Mouse (Mus musculus): ENCODE results near the gene Gnb1l. TPM values are rescaled to one million over a fixed set of nuclear protein-coding genes. Genes with fewer than 3 reads are reported as not detected.

Gnb1l gene
- 7.7 and 12.0 TPM in 2 replicates for polyA plus RNA-seq (2012)

DNA sequence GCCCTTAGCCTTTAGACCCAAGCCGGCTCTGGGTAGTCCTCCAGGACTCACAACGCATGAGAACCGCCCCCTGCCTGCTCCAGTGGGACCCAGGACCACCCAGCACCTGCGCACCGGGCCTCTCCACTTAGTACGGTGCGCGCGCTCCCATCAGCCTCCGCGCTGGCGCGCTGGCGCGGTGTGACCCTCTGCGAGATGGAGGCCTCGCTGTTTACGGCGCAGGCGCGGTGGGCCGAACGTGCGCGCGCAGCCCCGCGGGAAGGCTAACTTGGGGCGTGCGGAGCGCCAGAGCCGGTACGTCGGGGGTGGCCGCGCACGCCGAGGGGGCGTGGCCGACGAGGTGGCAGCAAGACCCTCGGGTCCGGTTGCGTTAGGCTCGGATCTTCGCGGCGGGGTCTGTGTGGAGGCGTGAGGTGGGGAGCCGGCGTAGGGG lies at the start of gene Gnb1l, which contains the start of gene Rtl10:
TSS of gene Gnb1l (plus strand) at position 156 of the 433 bp plus-strand sequence.
TSS of gene Rtl10 (plus strand) at position 344 of the 433 bp plus-strand sequence.
- no peak for TF ChIP-seq GATA1 (IDR thresholded peaks at IDR 0.05; ENCODE audit: low read length)

DNA sequence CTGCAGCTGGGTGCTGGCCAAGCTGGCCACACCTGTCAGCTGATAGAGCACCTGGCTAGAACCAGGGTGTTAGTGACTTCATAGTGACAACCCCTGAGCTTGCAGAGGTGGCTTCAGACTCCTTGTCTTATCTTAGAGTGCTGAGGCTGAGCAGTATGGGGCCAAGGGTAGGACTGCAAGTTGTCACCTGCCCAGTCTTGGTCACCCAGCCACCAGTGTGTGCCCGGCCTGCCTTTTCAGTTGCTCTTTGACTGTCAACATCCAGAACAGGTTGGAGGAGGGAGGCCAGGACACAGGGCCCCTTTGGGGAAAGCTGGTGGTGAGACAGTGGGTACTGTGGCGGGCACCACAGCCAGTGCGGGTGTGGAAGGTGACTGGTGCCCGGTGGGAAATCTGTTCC lies 49.5 kb upstream of the Gnb1l start:
- no peak for TF ChIP-seq GATA1 (IDR thresholded peaks at IDR 0.05; ENCODE audit: low read length)

DNA sequence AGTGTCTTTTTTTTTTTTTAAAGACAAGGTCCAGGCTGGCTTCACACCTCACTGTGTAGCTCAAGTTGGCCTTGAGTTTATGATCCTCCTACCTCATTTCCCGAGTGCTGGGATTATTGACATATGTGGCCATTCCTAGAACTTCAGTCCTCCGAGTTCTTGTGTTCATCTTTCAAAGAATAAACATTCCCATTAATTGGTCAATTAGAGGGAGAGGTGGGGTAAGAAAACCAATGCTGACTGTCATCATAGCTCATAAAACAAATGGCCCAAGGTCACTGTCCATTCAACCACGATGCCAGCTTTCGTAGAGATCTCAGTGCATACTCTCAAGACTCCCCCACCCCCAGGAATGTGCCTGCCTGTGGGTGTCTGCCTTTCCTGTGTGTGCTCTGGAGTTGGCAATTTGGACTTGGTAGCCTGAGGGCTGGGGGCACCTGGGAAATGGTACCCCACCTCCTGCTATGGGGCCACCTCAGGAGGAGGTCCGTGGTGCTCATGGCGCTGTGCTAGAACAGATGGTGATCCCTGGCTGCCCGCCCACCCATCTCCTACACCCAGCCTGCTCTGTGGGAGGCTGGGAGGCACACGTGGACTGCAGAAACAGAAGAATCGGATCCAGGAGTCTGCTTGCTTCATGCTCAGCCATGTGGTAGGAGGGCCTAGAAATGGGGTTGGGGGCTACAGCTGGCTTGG lies 46.9 kb upstream of the Gnb1l start:
- TF ChIP-seq GATA1 (IDR thresholded peaks at IDR 0.05; ENCODE audit: low read length): no peak

DNA sequence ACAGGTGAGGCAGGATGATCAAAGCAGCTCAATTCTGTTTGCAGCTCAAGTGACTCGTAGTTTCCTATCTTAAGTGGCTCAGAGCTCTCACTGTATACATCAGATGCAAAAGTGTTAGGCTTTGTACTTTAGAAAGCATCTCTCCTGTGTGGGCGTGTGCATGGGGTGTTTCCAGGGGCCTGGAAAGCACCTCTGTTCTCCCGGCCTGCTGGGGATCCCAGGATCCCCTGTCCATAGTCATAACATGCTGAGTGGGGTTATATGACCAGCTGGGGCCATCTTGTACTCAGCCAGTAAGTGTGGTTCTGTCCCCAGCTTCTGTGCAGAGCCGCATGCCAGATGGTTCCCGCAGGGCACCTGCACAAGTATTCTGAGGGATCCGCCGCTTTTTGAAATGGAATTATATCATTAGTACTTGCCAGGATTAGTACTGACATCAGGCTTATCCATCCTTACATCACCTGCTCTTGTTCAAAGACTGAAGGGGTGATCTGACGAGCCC lies 46.1 kb upstream of the Gnb1l start:
- TF ChIP-seq GATA1 (IDR thresholded peaks at IDR 0.05; ENCODE audit: low read length): no peak

DNA sequence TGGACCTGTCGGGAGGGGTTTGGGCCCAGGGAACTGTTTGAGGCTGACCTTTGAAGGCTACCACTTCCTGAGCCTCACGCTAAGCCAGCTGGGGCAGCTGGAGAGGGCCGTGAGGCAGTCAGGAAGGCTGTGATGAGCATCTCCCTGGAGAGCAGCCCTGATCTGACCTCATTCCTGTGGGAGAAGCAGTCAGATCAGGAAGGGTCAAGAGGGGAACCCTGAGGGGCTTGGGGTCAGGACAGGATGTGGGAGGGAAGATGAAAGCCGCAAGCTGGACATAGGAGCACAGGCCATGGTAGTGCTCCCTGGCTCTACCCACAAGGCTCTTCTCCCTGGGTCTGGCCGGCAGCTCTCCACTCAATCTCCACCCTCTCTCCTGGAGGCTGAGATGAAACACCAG lies 44.7 kb upstream of the Gnb1l start:
- TF ChIP-seq GATA1 (IDR thresholded peaks at IDR 0.05; ENCODE audit: low read length): no peak

DNA sequence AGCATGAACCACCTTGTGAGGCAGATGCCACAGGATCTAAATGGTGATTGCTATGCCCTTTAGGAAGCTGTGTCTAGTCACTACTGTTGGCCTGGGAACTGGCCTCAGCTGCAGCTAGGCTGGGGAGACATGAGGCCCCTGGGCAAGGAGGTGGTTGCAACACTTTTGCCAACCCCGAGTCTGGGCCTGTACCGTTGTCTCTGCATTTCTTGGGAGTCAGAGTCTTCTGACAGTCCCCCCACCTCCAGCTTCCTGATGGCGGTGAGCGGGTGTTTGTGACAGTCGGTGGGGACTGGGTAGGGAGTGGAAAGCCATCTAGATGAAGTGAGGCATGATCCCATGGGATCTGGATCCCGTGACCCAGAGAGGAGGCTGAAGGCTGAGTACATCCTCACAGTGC lies 43.1 kb upstream of the Gnb1l start:
- no peak for TF ChIP-seq GATA1 (IDR thresholded peaks at IDR 0.05; ENCODE audit: low read length)

DNA sequence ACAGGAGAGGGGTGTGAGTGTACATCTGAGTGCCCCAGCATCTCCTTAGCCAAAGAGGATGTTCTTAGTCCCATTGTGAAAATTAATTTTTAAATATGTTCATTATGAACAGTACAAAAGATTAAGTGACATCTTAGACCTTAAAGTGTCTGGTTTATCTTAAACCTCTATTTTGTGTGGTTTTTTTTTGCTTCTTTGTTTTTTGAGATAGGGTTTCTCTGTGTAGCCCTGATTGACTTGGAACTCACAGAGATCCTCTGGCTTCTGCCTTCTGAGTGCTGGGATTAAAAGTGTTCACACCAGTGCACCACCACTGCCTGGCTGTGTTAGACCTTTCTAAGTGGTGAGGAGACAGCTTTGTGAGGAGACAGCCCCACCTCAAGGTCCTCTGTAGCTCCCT lies 39.9 kb upstream of the Gnb1l start:
- no peak for TF ChIP-seq GATA1 (IDR thresholded peaks at IDR 0.05; ENCODE audit: low read length)

DNA sequence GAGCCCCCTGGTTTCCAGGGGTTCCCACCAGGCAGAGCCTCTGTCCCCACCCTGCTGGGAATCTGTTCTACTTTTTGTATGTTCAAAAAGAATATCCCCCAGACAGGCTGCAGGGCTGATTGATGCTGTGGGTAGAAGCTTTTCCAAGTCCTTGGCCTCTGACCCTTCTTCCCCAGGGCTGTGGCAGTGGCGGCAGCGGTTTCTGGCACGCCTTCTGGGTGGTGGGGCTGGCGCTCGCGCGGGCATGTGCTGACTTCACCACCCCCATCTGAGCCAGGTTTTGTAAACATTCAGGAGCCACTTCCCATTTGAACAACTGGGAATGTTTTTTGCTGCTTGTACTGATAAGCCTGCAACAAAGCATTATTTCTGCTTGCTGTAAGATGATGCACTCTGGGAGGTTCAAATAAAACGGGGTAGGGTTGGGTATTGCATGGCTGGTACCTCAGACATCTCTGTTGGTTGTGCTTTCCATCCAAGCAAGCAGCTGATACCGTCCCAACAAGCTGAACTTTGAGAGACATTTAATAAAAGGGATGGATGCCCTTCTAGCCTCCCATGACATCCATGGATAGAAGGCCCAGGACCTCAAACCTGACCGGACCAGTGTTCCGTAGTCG lies 39.1 kb upstream of the Gnb1l start:
- TF ChIP-seq GATA1 (IDR thresholded peaks at IDR 0.05; ENCODE audit: low read length): no peak

DNA sequence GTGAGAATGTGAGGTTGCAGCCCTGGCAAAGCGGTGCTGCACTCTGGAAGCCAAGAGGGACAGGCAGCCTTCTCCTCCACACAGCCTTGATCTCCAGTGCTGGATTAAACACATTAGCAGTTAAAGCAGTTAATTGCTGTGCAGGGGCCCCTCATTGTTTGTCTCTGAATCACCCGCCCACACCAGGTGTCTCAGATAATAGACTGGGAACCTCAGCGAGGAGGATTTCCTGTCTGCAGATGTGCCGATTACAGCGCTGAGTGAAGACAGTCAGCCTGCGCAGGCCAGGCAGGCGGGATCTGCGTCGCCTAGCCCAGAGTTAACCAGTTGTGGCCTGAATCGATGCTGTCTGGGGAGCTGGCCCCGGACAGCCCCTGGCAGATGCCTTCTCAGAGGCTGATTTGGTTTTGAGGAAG lies 38.5 kb upstream of the Gnb1l start:
- TF ChIP-seq GATA1 (IDR thresholded peaks at IDR 0.05; ENCODE audit: low read length): peak; percentile 92

DNA sequence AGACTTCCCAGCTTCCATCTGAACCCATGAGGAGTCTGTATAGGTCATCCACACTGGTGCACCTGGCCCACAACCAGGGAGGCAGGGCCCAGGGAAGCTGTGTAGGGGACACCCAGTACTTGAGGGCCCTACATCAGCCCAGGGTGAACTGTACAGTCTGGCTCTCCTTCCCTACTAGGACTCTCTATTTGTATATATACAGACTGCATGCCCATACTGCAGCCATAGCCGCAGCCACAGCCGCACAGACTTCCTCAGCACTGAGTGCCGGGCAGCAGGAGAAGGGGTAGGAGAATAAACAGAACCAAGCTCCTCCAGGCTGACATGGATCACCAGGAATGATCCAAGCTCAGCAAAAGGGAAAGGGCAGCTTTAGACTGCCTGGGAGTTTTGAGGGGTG lies 37.7 kb upstream of the Gnb1l start:
- no peak for TF ChIP-seq GATA1 (IDR thresholded peaks at IDR 0.05; ENCODE audit: low read length)

DNA sequence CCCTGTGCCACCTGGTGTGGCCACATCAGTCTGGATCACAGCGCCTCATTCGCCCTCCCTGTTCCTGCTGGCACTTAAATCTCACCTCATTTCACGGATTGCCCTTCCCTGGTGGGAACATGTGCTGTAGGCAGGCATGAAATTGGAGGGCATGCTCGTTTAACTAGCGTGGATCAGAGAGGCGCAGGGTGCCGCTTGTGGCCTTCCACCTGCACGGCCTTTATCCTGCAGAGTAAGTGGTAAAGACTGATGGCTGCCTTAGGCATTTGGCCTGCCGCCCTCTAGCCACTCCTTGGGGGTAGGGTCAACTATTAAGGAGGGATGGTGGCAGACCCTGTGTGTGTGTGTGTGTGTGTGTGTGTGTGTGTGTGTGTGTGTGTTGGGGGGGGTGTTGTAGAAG lies 36.5 kb upstream of the Gnb1l start:
- no peak for TF ChIP-seq GATA1 (IDR thresholded peaks at IDR 0.05; ENCODE audit: low read length)

DNA sequence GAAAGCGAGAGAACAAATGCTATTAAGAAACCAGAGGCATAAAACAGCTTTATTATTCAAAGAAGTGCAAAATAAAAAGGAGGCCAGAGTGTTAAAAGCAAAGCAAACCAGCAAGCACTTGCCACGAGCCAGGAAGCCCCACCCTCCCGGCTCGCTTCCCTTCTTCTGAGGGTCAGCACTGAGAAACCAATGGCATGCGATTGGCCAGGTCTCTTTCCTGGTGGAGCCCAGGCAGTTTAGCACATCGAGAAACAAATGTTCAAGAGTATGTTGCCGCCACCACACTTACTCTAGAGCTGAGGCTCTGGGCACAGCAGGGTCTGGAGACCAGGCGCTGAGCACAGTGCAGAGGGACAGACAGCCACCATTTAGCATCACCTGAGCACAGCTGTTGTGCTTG lies 35.9 kb upstream of the Gnb1l start:
- no peak for TF ChIP-seq GATA1 (IDR thresholded peaks at IDR 0.05; ENCODE audit: low read length)

DNA sequence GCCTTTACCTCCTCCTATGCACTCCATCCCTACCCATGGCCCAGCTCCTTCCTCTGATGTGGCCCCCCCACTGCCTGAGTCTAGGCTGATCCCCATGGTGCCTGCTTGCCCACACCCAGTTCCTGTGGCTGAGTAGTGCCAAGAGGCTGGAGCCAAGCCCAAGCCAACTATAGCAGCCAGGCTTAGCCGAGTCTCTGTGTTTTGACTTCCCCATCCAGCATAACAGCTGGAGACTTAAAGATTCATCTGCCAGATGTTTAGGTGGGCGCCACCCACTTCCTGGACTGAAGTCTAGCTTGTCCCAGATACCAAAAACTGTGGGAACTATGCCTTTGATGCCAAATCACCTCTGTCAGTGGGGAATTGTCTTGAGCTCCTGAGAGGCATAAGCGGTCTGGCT lies 34.2 kb upstream of the Gnb1l start:
- no peak for TF ChIP-seq GATA1 (IDR thresholded peaks at IDR 0.05; ENCODE audit: low read length)

DNA sequence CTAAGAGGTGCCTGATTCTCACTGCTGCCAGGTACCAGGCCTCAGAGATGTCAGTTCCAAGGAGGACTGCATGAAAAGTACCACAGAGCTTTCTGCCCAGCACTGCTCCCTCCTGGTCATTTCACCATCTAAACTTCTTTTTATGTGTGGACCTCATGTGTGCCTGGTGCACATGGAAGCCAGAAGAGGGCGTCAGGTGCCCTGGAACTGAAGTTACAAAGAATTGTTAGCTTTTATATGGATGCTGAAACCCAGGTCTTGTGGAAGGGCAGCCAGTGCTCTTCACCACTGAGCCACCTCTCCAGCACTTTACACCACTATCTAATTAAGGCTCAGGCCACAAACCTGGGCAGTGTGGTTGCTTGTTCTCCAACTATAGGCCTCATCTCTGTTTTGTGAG lies 27.7 kb upstream of the Gnb1l start:
- TF ChIP-seq GATA1 (IDR thresholded peaks at IDR 0.05; ENCODE audit: low read length): no peak

DNA sequence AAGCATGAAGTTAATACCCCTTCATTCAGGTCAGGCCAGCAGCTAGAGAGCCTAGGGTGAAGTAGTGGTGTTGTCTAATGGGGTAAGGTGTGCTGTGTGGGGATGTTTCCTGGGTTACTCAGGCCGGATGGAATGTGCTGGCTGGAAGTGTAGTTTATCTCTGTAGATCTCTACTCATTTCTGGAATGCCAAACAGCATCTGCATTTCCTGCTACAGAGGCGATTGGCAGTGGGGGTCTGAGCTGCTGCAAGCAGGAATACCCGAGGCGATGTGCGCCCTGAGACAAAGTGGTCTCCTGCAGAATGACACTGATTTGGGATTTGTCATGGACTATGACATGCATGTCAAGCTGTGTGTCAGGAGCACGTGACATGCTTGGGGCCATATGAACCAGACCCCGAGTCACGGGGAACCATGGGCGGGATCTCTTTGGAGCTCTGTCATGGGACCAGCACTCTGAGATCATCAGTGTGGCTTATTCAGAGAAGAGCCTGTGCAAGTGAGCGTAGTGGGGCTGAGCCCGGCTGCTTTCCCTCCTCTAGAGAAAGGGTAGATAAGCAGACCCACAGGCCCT lies 27.0 kb upstream of the Gnb1l start:
- TF ChIP-seq GATA1 (IDR thresholded peaks at IDR 0.05; ENCODE audit: low read length): no peak

DNA sequence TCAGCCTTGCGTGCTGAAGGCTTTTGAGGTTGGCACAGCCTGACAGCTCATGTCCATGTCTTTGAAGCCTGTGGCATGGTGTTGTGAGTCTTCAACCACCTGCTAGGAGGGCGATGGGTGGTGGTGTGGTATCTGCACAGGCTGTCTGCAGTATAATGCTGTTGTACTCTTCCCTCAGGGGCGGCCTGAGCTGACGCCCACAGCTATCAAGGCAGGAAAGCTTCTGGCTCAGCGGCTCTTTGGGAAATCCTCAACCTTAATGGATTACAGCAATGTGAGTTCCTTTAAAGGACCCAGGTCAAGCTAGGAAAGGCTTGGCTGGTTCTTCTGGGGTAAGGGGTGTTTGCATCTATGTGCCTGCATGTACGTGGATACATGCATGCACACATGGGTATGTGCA lies 26.5 kb upstream of the Gnb1l start:
- no peak for TF ChIP-seq GATA1 (IDR thresholded peaks at IDR 0.05; ENCODE audit: low read length)

DNA sequence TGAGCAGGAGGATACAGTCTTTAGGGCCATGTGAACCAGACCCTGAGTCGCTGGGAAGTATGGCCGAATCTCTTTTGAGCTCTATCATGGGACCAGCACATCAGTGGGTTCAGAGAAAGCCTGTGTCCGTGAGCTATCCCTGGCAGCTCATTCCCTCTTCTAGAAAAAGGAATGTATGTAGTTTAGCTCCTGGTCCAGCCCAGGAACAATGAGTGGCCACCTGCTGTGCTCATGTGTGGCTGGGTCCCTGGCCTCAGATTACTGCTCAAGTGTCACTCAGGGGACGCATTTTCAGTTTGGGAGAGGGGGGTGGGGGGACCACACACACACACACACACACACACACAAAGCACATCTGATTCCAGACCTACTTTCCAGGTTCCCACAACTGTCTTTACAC lies 26.1 kb upstream of the Gnb1l start:
- no peak for TF ChIP-seq GATA1 (IDR thresholded peaks at IDR 0.05; ENCODE audit: low read length)

Measured in G1E-ER4 (cell line).